Mouse (Mus musculus): ENCODE results near the gene Hist1h4h. TPM values are rescaled to one million over a fixed set of nuclear protein-coding genes. Genes with fewer than 3 reads are reported as not detected.
"Not testable (repeated sequence)": the region's sequence is repeated elsewhere in the genome, so short reads cannot be mapped to it uniquely, and the experiment has no call there.

The Hist1h4h gene
- total RNA-seq, 2 experiments from 2014 or later, result 19.8 to 443 TPM

DNA sequence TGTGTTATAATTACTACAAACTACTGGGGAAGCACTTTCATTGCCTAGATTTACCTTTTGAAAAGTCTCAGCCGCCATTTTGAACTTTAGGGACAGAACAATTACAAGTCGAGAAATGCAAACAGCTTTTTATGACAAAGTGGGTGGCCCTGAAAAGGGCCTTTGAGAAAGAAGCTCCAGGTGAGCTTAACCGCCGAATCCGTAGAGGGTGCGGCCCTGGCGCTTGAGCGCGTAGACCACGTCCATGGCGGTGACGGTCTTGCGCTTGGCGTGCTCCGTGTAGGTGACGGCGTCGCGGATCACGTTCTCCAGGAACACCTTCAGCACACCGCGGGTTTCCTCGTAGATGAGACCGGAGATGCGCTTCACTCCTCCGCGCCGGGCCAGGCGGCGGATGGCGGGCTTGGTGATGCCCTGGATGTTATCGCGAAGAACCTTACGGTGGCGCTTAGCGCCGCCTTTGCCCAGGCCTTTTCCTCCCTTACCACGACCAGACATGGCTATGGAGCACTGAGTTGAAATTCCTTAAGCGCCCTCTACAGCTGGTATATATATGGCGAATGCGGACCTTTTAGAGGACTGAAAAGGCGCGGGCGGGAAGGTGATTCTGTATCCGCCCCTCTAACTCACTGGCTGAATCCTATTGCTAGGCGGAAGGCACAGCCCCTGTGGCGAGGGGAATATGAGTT lies 20.4 kb downstream of the Hist1h4h start, which contains the start of gene Hist1h4f:
Hist1h4f (minus strand) TSS at position 503 of the 689 bp plus-strand sequence.
- peak; percentile 51 for ATAC-seq (replicated peaks; ENCODE audit: low FRiP score, poor library complexity, severe bottlenecking)

DNA sequence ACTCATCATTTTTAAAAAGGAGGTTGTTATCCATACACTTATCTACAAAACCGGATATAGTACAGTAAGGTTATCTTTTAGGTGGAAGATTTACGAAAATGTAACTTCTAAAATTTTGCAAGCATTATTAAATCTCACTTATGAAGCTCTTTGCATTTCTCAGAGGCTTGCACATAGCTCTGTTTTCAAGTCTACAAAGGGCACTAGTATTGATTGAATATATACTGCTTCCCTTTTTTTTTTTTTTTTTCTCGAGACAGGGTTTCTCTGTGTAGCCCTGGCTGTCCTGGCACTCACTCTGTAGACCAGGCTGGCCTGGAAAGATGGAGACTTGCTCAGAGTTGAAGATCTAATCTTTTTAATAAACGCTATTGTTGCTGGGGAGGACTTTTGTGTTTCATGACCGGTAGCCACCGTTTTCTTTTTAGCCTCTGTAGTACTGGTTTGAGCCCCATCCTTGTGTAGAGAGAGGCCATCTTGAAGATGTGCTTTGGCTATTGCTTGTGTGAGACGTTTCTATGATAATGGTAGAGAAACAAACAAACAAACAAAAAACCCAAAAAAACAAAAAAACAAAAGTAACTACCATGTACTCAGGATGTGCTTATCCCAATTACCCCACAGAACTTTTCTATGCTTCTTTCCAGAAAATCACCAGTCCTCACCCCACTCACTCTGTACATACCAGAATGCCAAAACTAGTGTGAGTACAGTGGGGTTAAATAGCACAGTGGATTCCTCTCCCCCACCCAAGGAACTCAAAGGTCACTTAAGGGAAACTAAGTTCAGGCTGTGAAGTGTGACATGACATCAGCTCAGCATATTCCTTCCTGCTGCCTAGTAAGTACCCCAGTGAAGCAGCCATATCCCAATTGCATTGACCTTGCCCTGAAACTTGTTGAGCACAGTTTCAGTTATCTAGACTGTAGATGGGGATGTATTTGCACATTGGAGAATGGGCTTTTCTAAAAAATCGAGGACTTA lies 21.4 kb downstream of the Hist1h4h start:
- no peak for ATAC-seq (replicated peaks; ENCODE audit: low FRiP score, poor library complexity, severe bottlenecking)

DNA sequence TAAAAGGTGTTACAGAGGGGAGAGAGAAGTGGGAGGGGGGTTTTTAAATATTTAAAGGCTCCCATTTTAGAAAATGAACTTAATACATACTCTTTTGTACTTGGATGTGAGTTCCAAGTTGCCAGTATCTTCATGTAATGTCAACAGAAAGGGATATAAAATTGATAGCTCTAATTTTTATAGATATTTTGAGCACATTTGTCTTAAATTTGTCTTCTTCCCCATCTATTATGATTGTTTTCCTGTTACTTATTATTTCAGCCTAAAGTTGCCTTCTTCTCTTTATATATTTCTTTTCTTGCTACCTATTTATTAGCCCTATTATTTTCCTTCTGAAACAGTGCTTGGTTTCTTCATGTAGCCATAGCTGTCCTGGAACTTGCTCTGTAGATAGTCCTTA lies 22.1 kb downstream of the Hist1h4h start, which contains the start of gene Hist1h1d:
Hist1h1d (plus strand) TSS at position 301 of the 400 bp plus-strand sequence.
- ATAC-seq (replicated peaks; ENCODE audit: low FRiP score, poor library complexity, severe bottlenecking), result no peak

DNA sequence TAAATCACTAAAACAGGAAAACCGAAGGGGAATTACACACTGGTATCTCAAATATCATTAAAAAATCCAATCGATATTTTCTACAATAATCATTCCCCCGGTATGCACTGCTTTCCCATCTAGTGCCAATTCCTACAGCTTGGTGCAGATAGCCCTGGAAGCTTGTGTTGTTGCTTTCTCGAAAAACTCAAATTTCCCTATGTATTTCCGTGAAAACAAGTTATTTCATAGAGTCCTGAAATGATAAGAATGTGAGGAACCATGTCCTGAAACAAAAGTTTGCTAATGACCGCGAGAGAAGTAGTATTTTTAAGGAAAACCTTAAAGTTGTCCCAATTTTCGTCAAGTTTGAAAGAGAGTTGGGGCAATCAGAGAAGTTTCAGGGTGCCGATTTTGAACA lies 23.5 kb downstream of the Hist1h4h start:
- no peak for ATAC-seq (replicated peaks; ENCODE audit: low FRiP score, poor library complexity, severe bottlenecking)

DNA sequence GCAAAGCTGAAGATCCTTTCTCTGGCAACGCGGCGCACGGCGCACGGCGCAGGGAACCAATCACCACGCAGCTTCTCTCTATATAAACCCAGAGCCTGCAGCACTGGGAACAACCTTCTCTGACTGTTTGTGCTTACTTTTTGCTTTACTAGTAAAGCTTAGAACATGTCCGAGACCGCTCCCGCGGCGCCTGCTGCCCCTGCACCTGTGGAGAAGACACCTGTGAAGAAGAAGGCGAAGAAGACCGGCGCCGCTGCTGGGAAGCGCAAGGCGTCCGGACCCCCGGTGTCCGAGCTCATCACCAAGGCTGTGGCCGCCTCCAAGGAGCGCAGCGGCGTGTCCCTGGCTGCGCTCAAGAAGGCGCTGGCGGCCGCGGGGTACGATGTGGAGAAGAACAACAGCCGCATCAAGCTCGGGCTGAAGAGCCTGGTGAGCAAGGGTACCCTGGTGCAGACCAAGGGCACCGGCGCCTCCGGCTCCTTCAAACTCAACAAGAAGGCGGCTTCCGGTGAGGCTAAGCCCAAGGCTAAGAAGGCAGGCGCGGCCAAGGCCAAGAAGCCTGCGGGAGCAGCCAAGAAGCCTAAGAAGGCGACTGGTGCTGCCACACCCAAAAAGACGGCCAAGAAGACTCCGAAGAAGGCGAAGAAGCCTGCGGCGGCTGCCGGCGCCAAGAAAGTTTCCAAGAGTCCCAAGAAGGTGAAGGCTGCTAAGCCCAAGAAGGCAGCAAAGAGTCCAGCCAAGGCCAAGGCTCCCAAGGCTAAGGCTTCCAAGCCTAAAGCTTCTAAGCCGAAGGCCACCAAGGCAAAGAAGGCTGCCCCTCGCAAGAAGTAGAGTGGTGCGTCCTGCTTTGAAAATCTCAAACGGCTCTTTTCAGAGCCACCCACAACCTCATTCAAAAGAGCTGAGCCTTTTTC lies 24.3 kb downstream of the Hist1h4h start:
- ATAC-seq (replicated peaks; ENCODE audit: low FRiP score, poor library complexity, severe bottlenecking), result peak; percentile 57

DNA sequence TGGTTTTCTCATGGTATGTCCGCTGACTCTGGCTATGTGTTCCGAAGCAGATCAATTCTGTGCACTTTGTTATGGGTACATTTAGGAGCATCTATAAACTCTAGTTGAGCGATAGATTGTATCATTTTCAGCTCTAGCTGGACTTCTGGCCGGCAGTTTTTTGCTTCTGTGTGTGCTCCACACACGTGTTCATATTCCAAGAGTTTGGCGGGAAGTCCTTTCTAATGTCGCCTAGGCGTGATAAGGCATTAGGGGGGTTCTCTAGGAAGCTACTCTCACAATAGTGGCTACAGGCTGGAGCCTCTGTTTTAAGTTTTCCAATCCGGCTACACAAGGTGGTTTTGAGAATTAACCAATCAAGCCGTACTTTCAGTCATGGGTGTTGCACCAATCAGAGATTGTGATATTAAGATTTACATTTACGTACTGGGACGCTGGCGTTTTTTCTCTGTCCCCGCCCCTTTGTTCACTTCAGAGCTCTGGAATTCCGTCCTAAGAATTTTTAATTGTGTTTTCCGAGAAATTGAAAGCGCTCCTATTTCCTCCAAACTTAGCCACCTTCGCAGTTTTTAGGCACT lies 25.1 kb downstream of the Hist1h4h start:
- ATAC-seq (replicated peaks; ENCODE audit: low FRiP score, poor library complexity, severe bottlenecking), result peak; percentile 56

DNA sequence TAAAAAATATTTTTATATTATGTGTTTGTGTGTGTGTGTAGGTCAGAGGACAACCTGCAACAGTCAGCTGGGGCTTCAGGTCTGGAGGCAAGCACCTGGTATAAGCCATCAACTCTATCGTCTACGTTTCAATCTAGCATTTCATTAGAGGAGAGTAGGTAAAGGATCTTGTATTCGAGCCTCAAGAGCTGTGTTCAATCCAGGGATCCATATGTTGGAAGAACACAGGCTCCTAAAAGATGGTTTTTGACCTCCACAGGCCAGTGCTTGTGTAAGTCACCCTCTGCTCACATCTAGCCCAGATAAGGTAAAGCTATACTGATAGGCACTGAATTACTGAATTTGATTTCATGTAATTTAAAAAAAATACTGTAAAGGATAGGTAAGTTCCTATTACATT lies 26.1 kb downstream of the Hist1h4h start:
- ATAC-seq (replicated peaks; ENCODE audit: low FRiP score, poor library complexity, severe bottlenecking), result no peak

DNA sequence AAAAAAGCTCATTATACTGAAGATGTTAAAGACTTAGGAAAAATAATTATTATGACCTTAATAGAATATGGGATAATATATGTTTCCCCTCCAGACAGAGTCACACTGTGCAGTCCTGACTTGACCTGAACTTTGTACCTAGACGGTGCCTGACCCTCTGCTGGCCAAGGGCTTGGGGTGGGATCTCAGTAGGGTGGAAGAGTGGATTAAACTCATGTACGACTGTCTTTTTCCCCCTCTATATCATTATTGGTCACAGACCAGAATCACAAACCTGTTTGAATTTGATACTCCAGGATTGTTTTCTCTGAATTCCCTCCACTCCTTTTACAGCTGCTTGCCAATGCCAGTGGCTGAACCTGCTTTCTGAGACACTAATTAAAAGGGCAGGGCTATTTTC lies 29.8 kb downstream of the Hist1h4h start:
- not testable (repeated sequence) for ATAC-seq (replicated peaks; ENCODE audit: low FRiP score, poor library complexity, severe bottlenecking)

DNA sequence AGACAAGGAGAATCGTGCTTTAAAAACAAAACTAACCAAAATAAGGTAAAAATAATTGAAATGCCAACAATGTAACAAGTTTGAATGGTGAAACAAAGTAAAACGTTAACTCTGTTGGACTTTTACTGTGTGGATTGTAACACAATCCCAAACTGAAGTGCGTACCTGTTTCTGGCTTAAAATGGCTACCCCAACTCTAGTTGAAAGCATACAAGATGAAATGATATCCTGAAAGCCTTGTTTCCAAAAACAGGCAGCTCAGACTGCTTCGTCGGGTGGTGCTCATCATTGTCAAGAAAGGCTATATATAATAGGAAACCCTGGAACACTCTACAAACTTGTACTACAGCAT lies 30.7 kb downstream of the Hist1h4h start:
- peak; percentile 55 for ATAC-seq (replicated peaks; ENCODE audit: low FRiP score, poor library complexity, severe bottlenecking)

DNA sequence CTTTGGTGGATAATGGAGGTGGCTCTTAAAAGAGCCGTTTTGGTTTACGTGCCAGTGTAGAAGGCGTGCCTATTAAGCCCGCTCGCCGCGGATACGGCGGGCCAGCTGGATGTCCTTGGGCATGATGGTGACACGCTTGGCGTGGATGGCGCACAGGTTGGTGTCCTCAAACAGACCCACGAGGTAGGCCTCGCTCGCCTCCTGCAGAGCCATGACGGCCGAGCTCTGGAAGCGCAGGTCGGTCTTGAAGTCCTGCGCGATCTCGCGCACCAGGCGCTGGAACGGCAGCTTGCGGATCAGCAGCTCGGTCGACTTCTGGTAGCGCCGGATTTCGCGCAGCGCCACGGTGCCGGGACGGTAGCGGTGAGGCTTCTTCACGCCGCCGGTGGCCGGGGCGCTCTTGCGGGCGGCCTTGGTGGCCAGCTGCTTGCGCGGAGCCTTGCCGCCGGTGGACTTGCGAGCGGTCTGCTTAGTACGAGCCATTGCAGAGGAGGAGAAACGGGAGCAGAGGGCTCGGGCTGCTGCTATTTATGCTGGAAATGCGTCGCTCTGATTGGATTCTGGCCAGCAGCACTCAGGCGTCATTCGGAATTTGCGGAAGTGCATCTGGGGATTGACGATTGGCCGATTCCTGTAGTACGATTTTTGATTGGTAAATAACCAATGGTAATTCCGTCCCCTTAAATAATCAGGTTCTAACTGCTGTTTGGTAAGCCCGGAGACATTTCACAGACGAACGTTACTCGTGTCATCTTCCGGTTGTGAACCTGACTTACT lies 31.2 kb downstream of the Hist1h4h start, which contains the start of gene Hist1h3e:
Hist1h3e (minus strand) TSS at position 487 of the 777 bp plus-strand sequence.
- peak; percentile 91 for ATAC-seq (replicated peaks; ENCODE audit: low FRiP score, poor library complexity, severe bottlenecking)

DNA sequence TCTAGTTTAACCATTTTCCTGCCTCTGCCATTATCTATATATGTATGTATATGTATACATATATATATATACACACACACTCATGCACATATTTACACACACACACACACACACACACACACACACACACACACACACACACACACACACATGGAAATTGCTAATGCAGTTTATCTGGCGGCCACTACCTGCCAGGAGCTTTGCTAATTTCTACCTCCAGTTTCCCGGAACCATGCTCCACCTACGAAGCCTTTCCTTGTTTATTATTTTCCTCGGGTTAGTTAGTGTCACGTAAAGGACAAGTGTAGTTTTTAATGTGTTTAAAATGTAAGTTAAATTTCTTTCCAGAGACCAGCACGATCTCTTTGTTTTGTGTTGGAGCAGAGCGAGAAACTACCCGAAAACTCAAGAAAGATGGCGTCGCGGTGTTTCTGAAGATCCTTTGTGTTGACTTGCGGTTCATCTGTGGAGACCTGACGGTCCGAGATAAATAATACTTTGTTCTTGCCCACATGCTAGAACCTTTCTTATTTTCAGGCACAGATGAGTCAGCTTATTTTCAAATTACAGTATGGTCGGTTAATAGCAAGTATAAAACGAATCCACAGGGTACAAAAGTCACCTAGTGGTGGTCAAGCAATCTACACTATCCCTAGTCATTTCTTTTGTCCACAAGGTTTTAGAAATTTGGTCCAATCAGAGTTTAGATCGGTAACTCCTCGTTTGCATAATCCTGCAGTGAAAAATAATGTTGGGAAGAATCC lies 32.0 kb downstream of the Hist1h4h start:
- ATAC-seq (replicated peaks; ENCODE audit: low FRiP score, poor library complexity, severe bottlenecking), result peak; percentile 51

DNA sequence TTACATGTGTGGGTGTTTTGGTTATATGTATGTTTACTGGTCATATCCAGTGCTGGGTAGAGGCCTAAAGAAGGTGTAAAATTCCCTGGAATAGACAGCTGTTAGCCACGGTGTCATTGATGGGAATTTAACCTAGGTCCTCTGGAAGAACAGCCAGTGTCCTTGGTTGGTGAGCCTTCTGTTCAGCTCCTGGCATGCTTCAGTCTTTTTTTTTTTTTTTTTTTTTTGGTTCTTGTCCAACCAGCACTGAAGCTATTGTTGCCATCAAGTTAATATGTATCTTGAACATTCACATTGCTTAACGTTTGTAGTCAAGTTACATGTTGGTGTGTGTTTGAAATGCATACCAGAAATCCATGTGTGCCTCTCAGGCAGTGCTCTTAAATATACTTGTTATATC lies 33.6 kb downstream of the Hist1h4h start:
- ATAC-seq (replicated peaks; ENCODE audit: low FRiP score, poor library complexity, severe bottlenecking), result no peak

DNA sequence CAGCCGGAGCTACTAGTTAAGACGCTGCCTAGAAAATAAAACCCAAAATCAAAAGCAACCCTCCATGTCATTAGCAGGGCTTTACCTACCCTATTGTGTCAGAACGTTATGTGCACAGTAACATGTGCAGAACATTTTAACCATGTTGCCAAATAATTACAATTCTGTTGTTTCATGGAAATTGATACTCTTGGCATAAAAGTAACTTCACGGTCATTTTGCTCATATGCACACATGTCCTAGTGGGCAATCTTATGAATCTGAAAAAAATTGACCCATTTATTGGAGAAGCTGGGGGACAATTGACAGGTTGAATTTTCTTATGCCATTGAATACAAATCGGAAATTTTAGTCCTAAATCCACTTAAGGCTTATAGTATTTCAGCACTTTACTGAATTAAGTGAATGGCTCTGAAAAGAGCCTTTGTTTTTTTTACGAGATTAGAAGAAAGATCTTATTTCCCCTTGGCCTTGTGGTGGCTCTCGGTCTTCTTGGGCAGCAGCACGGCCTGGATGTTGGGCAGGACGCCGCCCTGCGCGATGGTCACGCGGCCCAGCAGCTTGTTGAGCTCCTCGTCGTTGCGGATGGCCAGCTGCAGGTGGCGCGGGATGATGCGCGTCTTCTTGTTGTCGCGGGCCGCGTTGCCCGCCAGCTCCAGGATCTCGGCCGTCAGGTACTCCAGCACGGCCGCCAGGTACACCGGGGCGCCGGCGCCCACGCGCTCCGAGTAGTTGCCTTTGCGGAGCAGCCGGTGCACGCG lies 39.6 kb downstream of the Hist1h4h start:
- ATAC-seq (replicated peaks; ENCODE audit: low FRiP score, poor library complexity, severe bottlenecking), result not testable (repeated sequence)

DNA sequence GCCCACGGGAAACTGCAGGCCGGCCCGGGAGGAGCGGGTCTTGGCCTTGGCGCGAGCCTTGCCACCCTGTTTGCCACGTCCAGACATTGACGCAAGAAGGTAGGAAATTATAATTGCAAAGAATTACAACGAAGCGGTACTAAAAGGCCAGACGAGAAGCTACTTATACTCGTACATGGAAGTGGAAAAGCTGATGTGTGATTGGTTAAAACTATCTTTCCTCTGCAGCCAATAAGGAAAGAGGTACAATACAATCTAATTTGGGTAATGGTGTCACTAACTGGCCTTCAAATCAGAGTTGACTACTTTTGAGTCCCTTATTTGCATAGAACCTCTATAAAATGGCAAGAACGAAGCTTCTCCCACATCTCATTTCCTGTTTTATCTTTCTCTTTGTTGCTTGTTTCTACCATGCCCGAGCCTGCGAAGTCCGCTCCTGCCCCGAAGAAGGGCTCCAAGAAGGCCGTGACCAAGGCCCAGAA lies 40.2 kb downstream of the Hist1h4h start, which contains the start of the genes Hist1h2ae and Hist1h2bg:
Hist1h2ae (minus strand) TSS at position 199 of the 482 bp plus-strand sequence.
Hist1h2bg (plus strand) TSS at position 375 of the 482 bp plus-strand sequence.
- peak; percentile 79 for ATAC-seq (replicated peaks; ENCODE audit: low FRiP score, poor library complexity, severe bottlenecking)

DNA sequence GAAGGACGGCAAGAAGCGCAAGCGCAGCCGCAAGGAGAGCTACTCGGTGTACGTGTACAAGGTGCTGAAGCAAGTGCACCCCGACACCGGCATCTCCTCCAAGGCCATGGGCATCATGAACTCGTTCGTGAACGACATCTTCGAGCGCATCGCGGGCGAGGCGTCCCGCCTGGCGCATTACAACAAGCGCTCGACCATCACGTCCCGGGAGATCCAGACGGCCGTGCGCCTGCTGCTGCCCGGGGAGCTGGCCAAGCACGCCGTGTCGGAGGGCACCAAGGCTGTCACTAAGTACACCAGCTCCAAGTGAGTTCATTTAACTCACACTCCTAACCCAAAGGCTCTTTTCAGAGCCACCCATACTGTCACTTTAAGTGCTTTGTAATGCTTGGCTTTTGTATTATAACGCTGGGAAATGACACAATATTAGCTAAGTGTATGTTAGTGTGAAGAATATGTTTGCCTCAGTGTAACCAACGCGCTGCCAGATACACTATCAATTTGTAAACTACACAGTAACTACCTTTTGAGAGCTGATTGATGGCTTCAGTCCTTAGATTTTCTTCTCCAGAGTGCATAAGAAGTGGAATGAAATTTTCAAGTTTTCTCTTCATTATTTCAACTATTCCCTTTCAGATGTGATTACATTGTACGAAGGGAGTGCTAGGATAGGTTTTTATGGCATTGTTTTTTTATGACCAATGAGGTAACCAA lies 40.8 kb downstream of the Hist1h4h start:
- not testable (repeated sequence) for ATAC-seq (replicated peaks; ENCODE audit: low FRiP score, poor library complexity, severe bottlenecking)
